Mouse (Mus musculus) neutrophil, adult 59 days (primary cell): ENCODE measurements around the gene Syncrip. TPM values are rescaled to one million over a fixed set of nuclear protein-coding genes. Genes with fewer than 3 reads are reported as not detected.

Source experiments
- total RNA-seq, 2 experiments: library from RNA; stranded (reverse); gene quantifications; 1 replicate in 1 of 2; 2 replicates in 1 of 2; pipeline ENCODE4 v1.2.4; 2023

The Syncrip gene
- total RNA-seq = 10 to 100 TPM; 55.1 to 64.4 TPM

GRCm38 (mm10) chr9:88482230-88482828, at the start of gene Syncrip:
Gene Syncrip, minus strand, starts transcription at chr9:88482574.

GRCm38 (mm10) chr9:88438555-88439237, 43.7 kb downstream of the Syncrip start, which contains the start of gene Snx14:
Gene Snx14, minus strand, starts transcription at chr9:88438958.

Other genes starting within 250 kb of the Syncrip start
- 10 to 100 TPM; 66.2 to 84.7 TPM for gene Nt5e, start 155.4 kb downstream of the Syncrip start, total RNA-seq
- gene Snx14, start 43.6 kb downstream of the Syncrip start, total RNA-seq = 10 to 100 TPM; 16.6 to 19.5 TPM
- gene Gm20537, start 26.0 kb downstream of the Syncrip start, total RNA-seq = under 1 TPM in 1 of 2 experiments, not detected in 1; 0.77 TPM
- gene Zfp949, start 65.4 kb upstream of the Syncrip start, total RNA-seq = 10 to 100 TPM in 1 of 2 experiments, 1 to 10 TPM in 1; 7.1 to 10.4 TPM
- not detected for gene Trim43a, start 98.3 kb upstream of the Syncrip start, total RNA-seq
- 10 to 100 TPM; 60.0 to 68.2 TPM for gene Mthfsl, start 237.7 kb upstream of the Syncrip start, total RNA-seq
- 1 to 10 TPM; 3.7 to 4.9 TPM for gene Bcl2a1d, start 249.3 kb upstream of the Syncrip start, total RNA-seq